Mouse (Mus musculus): Measurements from ENCODE around the gene Rnaseh1. TPM values are rescaled to one million over a fixed set of nuclear protein-coding genes. Genes with fewer than 3 reads are reported as not detected.

Gene Rnaseh1
- total RNA-seq, 2 experiments from 2014 or later: 11.8 to 15.4 TPM

DNA sequence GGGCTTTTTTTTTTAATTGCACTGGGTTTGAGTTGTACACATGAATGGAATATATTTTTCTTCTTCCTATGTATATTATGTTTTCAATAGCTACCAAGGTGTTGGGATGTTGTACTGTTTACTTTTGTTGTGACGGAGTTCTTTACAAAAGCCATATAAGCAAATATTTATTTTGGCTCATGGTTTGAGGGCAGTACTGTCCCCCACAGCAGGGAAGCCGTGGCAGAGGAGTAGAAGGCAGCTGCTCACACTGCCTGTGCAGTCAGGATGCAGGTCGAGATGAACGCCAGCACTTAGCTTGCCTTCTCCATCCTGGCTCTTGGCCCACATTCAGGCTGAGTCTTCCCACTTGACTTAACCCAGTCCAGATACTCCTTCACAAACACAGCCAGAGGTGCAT, 17.3 kb downstream of the Rnaseh1 start:
- no peak for DNase-seq (ENCODE audit: low spot score in 2 of 2)

DNA sequence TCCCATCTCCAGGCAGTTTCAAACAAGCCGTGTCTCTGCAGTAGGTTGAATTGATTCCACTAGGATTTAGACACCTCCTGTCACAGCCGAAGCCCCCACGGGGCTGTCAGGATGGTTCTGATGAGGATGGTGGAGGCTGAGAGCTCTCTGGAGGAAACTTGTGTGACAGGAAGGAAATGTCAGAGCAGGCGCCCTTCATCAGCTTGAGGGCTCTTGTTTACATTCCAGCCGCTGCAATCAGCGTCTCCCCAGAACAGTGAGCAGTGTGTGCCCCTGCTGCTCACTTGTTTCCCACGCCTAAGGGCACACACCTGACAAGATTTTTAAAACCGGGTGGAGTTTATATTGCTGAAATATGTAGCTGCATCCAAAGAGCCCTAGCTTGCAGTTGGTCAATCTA, 17.9 kb downstream of the Rnaseh1 start:
- no peak for DNase-seq (ENCODE audit: low spot score in 2 of 2)

DNA sequence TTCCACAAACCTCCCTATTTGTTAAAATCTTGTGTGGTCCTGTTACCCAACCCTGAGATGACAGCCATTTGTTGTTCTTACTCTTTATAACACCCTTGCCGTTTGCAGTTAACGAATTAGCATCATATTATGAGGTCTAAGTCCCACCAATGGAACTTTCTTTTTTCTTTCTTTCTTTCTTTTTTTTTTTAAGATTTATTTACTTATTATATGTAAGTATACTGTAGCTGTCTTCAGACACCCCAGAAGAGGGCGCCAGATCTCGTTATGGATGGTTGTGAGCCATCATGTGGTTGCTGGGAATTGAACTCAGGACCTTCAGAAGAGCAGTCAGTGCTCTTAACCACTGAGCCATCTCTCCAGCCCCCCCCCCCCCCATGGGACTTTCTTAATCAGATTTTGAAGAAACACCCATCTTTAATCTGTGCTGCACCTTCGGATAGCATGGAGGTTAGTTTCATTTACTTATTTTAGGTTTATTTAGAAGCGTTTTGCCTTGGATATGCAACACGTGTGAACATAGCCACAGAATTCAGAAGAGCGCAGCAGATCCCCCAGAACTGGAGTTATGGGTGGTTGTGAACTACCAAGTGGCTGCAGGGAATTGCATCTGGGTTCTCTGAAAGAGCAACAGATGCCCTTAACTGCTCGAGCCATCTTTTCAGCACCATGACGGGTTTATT, 24.8 kb downstream of the Rnaseh1 start:
- DNase-seq (ENCODE audit: low spot score in 2 of 2): no peak

DNA sequence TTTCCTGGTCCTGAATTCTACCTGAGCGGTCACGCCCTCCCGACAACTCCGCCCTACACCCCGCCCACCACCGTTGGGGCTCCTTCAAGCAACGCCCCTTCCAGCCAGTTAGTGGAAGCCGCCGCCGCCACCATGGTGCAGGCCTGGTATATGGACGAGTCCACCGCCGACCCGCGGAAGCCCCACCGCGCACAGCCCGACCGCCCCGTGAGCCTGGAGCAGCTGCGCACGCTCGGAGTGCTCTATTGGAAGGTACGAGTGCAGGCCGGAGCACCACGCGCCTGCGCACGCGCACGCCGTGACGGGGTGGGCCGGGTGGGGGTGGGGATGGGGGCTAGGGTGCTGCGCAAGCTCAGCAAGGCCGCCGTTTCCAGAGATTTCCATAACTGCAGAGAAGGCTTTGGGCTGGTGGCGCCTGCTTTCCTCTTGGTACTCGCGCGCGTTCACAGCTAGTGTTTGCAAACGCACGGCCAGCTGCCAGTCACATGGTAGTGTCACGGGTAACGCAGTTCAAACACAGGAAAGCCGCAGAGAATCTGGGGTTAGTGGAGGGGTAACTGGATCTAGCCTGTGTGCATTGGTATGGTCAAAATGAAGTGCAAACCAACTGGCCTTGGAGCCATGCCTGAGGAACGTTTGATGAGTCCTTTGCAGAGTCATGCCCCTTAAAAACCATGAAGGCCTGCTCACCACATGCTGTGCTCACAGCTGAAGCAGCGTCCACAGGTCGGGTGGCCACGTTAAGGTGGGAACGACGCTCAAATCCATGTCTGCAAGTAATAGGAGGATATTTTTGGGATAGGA, 25.9 kb downstream of the Rnaseh1 start, which contains the start of gene Adi1:
Gene Adi1, plus strand, starts transcription at position 111 of the 804 bp plus-strand sequence.
- DNase-seq (ENCODE audit: low spot score in 2 of 2): peak; percentile 82 to 86

DNA sequence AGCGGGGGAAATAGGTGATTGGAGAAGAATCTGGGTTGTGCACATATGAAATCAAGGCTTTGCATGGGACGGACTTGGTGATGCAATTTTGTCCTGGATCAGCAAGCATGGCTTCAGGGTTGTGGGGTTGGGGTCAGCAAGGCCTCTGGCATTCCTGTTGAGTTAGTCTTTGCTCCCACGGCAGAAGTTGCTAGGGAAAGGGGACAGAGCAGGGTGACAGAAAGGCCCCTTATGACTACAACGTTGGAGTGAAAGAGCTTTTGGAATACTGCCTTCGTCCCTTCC, 26.5 kb downstream of the Rnaseh1 start:
- DNase-seq (ENCODE audit: low spot score in 2 of 2): no peak

DNA sequence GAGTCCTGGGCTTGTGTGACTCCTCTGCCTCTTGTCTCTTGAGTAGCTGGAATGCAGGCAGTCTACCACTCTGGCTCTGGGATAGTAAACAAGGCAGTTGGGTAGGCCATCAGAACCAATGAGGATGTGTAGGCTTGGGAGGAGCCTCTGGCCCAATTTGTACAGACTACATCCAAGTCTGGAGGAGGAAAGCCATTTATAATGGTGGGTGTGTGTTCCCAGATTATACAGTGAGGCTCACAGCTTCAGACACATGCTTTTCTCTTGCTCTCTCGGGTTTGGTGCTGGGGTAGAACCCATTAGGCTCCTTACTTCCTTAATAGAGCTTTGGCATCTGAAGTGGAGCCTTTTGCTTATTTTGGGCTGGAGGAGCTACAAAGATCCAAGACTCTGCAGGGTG, 35.3 kb downstream of the Rnaseh1 start:
- DNase-seq (ENCODE audit: low spot score in 2 of 2): no peak

DNA sequence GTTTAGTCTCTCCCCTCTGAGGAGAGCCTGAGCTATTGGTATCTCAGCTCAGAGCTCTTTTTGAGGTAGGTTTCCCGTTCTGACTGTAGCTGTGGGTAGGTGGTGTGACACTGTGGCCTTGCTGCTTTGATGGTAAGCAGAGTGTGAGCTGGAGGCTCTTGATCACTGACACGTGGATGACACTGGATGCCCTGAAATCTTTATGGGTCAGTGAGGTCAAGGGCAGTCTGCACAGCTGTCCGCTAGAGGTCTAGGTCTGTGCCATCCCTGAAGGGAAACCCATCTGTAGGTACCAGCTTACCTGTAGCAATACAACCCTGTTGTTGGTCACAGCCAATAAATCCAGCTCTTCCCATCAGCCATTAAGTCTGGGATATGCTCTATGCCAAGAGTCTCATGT, 36.4 kb downstream of the Rnaseh1 start:
- no peak for DNase-seq (ENCODE audit: low spot score in 2 of 2)

DNA sequence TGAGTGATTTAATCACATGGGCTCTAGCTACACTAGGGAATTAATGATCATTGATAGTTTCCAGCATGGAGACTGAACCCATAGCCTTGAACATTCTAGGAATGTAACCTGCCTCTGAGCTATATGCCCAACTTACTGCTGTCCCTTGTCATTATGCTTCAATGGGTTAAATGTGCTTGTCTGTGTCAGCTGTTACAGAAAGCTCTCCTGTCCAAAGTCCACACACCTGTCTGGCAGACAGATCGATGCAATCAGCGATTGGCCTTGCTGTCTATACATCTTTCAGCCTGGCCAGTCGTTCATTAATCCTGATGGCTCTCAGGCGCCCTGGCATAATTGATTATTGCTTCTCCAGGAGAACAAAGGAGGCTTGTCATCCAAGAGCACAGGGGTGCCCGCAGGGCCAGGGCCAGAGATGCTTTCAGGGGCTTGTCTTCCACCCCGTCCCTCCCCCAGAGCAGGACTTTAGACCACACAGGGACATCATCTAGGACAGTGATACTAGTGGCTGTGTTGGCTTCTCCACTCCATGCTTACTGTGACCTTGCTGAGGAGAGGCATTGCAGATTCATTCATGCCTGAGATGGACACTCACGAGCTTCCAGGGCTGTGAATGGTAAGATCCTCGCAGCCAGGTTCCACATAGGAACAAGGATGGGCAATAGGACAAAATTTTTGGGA, 36.9 kb downstream of the Rnaseh1 start:
- no peak for DNase-seq (ENCODE audit: low spot score in 2 of 2)

DNA sequence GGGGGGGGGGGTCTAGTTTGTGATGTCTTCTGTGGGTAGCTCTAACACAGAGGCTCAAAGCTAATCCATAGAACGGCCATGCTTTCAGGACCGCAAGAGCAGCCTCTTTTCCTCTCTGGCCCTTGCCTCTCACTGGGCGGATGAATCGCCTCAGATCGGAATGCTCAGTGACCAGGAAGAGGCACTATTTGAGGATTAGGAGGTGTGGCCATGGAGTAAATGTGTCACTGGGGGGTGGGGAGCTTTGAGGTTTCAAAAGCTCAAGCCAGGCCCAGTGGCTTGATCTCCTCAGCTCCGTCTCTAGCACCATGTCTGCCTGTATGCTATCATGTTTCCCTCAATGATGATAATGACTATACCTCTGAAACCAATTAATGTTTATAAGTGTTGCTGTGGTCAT, 39.6 kb downstream of the Rnaseh1 start:
- DNase-seq (ENCODE audit: low spot score in 2 of 2): no peak

DNA sequence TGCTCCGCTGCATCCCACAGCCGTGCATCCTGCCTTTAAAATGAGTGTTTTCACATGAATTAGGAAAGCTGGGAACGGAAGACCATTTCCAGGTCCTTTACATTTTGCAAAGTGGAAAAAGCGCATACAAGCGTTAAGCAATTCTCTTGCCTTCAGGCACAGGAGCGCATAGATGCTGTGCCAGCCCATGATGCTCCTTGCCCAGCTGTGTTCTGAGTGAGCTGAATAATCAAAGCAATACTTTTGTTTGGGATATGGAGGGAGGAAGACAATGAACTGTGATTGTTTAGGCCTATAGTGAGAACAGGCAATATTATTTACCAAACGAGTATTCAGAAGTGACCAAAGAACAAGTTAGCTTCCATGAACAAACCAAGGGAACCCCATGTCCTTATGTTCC, 41.3 kb downstream of the Rnaseh1 start:
- DNase-seq (ENCODE audit: low spot score in 2 of 2): no peak

DNA sequence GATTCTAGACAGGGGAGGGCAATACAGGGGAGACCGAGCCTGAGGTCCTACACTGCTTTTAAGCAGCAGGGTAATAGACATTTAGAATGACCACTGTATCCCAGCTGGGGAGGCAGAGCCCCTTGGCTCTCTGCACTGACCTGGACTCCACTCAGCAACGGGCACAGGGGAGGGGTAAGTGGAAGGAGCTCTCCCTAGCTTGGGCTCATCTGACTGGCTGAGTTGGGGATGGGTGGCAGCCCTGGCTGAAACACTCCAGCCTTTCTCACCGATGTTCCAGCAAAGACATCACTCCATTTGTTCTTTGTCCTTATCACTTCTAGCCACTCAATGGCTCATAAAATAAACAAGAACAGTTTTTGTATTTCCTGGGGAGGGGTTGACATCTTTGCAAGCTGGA, 44.3 kb downstream of the Rnaseh1 start:
- no peak for DNase-seq (ENCODE audit: low spot score in 2 of 2)

DNA sequence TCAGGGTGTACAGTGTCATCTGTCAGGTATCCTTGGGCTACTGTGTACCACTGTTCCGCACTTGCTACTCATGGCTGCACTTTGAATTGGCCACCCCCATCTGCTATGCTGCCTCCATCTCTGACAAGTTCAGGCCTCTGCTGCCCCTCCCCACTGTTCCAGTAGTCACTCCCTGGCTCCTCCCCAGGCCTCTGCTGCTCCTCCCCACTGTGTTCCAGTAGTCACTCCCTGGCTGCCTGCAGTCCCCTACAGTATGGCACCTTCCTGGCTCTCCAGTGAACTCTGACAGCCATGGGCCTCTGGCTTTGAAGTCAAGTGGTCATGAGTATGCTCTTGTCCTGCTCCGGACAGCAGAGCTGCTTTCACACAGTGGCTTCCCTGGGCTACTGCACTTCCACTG, 44.8 kb downstream of the Rnaseh1 start:
- no peak for DNase-seq (ENCODE audit: low spot score in 2 of 2)

DNA sequence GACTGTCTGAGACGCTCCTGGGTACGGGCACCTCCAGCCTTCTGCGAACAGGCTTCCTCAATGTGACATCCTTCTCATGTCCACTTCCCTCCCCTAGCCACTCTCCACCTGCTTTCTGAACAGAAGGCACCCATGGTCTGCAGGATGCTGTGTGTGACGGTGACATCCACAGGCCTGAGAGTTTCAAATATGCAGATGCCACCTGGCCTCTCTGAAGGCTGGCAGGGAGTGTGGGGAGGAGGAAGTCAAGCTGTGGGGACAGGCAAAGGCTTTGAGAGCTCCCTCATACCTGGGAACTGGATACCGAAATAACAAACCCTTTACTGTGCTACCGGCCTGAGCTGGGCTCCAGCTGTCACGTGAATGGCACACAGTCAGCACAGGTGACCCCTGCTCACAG, 45.4 kb downstream of the Rnaseh1 start:
- no peak for DNase-seq (ENCODE audit: low spot score in 2 of 2)

DNA sequence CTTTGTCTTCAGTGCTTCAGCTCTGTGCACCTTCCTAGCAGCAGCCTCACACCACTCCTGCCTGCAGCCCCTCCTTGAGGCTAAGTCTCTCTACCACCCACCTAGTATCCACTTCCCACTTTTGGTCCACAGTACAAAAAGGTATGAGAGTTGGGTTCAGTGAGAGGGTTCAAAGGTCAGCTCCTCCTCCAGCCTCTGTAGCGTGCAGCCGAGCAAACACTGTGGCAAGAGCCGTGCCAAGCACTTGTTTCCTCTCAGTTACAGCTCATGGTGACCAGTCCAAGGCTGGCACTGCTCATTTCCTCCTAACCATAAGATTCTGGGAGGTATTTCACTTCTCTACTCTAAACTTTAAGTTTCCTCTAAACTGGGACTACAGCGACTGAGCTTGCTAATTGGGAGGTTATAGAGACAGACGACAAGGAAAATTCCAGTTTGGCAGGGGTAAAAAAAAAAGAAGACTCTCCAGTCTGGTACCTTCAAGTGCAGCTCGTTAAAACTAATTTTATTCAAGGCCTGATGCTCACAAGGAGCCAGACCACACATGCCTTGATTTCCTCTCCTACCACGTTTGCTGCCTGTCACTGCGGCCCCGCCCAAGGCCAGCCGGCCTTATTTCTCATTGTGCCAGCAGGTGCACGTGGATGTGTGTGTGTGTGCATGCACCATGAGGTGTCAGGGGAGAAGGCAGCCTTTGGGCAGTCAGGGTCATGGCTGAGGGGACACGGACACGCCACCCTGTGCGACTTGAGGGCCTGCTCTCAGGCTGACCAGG, 48.6 kb downstream of the Rnaseh1 start:
- no peak for DNase-seq (ENCODE audit: low spot score in 2 of 2)

DNA sequence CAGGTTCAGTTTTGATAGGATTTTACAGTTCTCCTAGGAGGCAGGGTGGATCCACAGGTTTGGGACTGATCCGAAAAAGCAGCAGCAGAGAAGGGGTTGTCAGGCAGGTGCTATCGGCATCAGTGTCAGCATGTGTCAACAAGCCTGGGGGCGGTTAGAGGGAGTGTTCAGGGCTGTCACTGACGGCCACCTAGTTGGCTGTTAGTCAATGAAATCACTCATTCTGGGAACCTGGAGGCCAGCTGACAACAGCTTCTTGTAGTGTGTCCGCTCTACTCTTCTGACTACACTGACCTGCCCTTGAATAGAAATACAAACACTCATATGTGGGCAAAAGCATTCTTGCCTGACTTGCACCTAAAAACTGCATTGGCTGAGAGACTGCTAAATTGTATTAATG, 49.7 kb downstream of the Rnaseh1 start:
- no peak for DNase-seq (ENCODE audit: low spot score in 2 of 2)

DNA sequence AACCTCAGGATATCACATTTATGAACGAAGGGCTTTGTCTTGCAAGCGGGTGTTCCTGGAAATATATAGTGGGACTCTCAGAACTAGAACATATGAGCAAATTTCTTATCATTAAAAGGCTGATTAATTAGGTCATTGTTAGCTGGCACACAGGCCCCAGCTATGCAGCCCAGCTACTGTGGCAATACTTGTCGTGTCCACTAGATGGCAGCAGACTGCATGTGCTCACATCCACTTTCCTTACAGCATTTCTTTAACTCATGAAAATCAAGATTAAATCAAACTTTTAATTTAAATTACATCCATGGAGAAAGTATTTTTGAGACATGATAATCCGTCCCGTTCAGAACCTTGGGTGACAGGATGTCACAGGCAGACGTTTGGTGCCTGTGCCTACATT, 50.3 kb downstream of the Rnaseh1 start:
- peak; percentile 85 to 86 for DNase-seq (ENCODE audit: low spot score in 2 of 2)

DNA sequence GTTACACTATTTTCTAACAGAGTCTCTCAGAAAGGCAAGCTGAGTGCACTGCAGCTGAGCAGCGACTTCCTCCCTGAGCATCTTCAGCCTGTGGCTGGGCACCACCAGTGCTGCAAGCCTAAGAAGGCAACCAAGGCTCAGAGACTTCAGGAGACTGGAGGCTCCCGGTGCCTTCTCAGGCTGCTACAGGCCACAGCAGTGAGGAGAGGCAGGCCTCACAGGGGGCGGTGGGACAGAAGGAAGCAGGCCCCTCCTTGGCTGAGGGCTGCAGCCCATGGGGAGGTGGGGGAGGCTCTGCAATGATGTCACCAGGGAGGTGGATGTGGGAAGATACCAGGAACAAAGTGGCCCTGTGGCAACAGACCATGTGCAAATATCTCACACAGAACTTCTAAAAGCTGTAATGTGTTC, 50.7 kb downstream of the Rnaseh1 start:
- peak; percentile 39 to 51 for DNase-seq (ENCODE audit: low spot score in 2 of 2)

DNA sequence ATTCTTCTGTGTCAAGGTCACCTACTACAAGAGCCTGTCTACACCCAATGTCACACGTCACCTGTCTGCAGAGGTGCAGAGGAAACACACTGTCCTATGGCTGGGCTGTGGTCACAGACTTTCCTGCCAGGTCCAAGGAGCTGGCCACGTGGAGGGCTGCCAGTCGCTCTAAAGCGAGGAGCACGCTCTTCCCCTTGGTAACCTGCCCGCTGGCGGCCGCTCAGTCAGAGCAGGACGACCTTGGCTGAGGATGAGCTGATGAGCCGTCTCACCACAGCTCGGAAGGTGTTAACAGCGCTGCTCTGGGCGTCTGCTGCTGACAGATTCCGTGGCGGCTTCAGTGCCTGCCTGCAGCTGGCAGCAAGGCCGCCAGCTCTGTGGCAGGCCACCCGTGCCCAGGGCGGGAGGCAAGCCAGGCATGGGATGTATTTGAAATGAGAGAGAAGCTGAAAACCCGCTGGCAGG, 51.2 kb downstream of the Rnaseh1 start:
- DNase-seq (ENCODE audit: low spot score in 2 of 2): peak; percentile 71 to 79

DNA sequence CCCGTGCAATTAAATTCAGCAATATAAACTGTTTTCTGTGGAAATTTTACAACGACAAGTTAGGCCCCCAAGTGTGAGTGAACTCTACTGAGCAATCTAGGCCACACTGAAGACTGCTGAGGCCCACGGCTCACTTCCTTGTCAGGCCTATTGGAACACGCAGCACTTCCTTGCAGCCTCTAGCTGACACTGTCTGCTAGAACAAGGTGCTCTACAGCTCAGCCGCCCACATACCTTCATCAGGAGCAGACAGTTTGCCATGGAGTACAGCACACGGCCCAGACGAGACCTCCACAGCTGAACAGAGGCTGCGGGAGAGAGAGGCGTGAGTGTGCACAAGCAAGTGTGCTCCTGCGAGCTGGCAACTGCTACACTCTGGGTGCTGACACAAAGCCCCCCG, 51.9 kb downstream of the Rnaseh1 start:
- DNase-seq (ENCODE audit: low spot score in 2 of 2): peak in 1 of 2 experiments; percentile 27

DNA sequence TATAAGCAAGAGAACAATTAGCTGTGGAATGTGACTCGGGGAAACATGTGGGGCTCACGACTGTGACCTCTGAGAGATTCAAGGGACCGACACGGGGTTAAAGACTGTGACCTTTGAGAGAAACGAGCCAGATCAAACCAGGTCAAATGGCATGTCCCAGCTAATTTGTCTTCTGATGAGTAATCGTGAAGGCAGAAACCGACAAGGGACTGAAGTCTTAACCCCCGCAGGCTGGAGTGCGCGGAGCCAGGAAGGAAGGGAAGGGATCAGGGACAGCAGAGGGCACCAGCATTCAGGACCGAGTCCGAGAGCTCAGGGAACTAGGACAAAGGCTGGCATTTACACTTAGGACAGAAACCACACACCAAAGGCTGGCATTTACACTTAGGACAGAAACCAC, 55.0 kb downstream of the Rnaseh1 start:
- no peak for DNase-seq (ENCODE audit: low spot score in 2 of 2)

DNA sequence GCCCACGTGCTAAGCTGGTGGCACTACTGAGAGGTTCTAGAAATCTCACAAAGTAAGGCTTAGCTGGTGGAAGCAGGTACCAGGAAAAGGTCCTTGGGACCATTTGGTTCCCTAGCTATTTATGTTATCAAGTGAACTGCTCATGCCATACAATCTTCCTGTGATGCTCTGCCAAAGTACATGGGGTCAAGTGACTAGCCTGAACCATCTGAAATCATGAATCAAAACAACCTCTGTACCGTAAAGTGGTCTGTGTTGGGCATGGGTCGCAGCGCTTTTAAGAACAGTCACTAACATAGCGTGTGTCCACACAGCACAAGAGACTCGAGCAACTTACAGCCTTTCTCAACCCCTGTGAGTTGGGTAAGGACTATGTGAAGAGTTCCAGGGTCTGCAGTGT, 55.8 kb downstream of the Rnaseh1 start:
- DNase-seq (ENCODE audit: low spot score in 2 of 2): no peak

DNA sequence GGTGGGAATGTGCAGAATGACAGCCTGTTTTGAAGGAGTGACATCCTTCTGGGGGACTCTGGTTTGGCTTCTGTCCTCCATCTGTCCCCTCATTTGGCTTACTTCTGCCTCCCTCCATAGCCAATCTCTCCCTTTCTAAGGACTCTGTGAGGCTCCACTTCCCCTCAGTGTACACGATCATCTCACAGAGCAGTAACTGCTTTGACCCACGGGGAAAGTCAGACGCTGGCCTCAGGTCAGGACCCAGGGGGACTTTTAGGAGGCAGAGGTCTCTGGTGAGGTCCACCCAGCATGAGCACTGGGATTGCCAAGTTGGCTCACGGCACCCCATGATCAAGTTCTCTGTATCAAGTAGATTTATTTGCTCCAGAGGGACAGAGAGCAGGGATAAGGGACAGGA, 58.8 kb downstream of the Rnaseh1 start:
- no peak for DNase-seq (ENCODE audit: low spot score in 2 of 2)

Measured in layer of hippocampus, postnatal 10 days (tissue).